Mouse (Mus musculus): ENCODE data around the gene Cox19.
A peak's percentile ranks its signal among the peaks of the same experiment; 100 is the strongest.
"Not testable (repeated sequence)": the region's sequence is repeated elsewhere in the genome, so short reads cannot be mapped to it uniquely, and the experiment has no call there.

The Cox19 gene

DNA sequence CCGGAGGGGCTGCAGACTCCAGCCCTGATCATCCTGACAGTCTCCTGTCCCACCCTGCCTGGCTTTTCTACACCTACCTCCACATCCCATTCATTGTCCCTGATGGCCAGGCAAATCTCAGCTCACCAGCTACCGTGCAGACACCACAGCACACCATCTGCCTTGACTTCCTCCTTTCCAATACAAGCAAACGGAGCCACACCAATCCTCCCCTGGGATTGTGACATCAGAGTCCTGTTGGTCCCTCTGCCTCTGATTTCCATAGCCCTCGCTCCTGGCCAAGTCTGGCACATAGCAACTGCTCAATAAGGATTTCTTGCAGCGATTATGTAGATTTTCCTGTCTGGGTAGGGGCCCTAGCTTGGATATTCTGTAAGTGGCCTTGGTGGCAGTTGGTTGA lies at the start of gene Cox19:
Gene Cox19 (minus strand): TSS at position 285 of the 400 bp plus-strand sequence.
- no peak for DNase-seq (ENCODE audit: low spot score)

DNA sequence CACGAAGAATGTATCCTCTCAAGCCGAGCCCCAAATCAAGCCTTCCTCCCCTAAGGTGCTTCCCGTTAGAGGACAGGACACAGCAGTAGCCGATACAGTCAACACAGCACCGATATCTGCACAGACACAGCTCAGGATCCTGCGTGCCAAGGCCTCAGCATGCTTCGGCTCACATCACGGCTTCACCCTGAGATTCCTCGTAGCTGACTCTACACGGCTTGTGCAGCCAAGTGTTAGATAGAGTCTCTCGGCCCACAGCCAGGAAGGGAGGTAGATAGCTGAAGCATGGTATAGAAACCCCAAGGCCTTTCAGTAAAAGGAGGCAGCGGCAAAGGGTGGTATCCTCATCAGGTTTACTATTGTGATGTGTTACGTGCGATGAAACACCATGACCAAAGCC lies 48.8 kb upstream of the Cox19 start:
- DNase-seq (ENCODE audit: low spot score): no peak

DNA sequence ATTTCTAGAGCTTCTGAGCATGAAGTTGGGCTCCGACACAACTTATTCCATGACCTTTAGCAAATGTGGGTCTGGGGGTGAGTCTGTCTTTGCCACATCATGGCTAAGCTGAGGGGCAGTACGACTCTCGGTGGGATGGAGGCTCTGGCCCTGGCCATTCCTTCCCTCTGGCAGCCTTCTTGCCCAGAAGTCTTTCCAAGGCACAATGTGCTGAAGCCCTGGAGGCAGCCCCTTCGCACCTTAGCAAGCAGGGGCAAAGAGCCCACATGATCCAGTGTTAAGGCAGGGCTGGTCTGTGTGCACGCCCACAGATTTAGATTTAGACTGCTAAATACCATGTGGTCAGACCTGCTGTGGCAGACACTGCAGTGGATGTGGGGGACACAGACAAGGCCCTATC lies 47.6 kb upstream of the Cox19 start:
- no peak for DNase-seq (ENCODE audit: low spot score)

DNA sequence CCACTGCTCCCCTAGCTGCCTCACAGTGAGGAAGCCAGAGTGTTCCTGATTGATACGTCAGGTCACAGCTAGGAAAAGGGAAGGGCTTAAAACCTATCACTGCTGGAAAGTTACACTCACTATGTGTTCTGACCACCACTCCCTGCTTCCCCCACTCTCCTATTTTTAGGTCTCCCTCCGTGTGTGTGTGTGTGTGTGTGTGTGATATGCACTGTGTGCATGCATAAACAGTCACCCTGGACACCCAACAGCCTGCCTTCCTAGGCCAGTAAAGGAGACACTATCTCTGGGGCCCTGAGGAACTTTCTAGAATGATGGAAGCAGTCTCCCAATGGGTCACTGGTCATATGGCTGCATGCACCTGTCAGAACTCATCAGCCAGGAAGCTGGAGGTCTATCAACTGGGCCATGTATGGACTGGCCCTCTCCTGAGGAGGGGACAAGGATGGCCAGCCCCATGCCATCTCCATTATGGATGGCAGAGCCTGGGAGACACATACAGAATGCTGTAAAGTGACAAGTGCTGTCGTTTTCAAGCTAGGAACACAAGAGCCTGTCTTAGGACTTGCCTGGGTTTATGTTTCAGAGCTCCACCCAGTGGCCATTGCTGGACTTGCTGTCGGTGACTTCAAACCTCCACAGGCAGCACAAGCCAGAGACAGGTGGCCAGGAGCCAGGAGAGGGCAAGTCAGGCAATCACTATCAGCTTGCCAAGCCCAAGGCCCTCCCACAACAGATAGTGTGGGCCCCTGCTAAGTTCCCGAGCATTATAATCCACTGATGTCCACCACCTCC lies 46.9 kb upstream of the Cox19 start:
- peak; percentile 89 for DNase-seq (ENCODE audit: low spot score)

GRCm38 (mm10) chr5:139397359-139397916 lies 46.2 kb upstream of the Cox19 start:
- DNase-seq (ENCODE audit: low spot score): no peak

DNA sequence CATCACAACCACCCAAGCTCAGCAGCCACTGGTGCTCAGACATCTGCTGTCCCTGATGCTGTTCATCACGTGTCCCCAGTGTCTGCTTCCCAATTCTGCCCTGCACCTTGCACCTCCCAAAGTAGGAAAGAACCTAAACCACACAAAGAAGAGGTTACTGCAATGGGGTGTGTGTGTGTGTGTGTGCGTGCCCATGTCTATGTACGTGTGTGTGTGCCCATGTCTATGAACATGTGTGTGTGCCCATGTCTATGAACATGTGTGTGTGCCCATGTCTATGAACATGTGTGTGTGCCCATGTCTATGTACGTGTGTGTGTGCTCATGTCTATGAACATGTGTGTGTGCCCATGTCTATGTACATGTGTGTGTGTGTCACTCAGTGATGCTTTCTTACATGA lies 44.3 kb upstream of the Cox19 start:
- DNase-seq (ENCODE audit: low spot score): no peak

- no peak for DNase-seq (ENCODE audit: low spot score)
These were observed 43.2 kb upstream of the Cox19 start for GRCm38 (mm10) chr5:139394399-139394798.

GRCm38 (mm10) chr5:139393197-139393588 lies 42.0 kb upstream of the Cox19 start:
- no peak for DNase-seq (ENCODE audit: low spot score)

- no peak for DNase-seq (ENCODE audit: low spot score)
These were observed 41.3 kb upstream of the Cox19 start for GRCm38 (mm10) chr5:139392219-139393196.

GRCm38 (mm10) chr5:139391309-139391990 lies 40.2 kb upstream of the Cox19 start:
- no peak for DNase-seq (ENCODE audit: low spot score)

- not testable (repeated sequence) for DNase-seq (ENCODE audit: low spot score)
These were observed 39.3 kb upstream of the Cox19 start for GRCm38 (mm10) chr5:139390324-139391119.

DNA sequence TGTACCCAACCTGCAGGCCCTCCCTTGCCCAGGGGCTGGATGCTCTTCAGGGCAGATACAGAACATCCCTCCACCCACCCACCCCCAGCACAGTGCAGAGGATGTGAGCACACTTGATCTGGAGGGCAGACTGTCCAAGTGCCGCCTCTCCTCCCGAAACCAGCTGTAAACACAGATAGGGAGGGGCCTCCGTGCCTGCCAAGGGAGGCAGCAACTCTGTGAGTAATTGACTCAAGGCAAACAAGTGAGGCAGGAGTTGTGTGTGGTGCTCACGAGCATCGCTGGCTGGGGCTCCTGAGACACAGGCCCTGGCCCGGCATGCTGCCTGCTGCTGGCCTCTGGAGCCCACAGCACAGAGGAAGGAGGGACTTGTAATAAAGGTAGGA lies 38.5 kb upstream of the Cox19 start:
- DNase-seq (ENCODE audit: low spot score): peak; percentile 76

GRCm38 (mm10) chr5:139388694-139389675 lies 37.8 kb upstream of the Cox19 start:
- DNase-seq (ENCODE audit: low spot score): no peak

GRCm38 (mm10) chr5:139388195-139388570 lies 37.0 kb upstream of the Cox19 start:
- no peak for DNase-seq (ENCODE audit: low spot score)

- no peak for DNase-seq (ENCODE audit: low spot score)
These were observed 36.3 kb upstream of the Cox19 start for GRCm38 (mm10) chr5:139387329-139388194.

- DNase-seq (ENCODE audit: low spot score): no peak
These were observed 34.8 kb upstream of the Cox19 start for GRCm38 (mm10) chr5:139386047-139386446.

DNA sequence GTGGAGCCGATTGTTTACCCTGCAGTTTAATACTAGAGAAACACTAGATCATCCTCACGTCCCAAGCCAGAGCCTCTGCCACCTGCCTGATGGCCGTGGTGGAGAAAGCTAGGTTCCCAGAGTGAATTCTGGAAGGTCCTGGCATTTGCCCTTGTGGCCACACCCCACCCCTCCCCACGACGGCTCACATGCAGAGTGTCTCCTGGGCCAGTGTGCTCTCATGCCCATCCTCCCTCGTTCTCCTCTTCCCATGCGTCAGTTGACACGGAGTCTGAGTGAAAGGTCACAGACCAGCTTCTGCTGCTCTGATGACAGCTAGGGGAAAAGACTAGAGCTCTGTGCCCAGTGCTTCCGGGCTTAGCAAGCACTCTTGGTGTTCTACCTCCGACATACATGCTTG lies 33.3 kb upstream of the Cox19 start:
- DNase-seq (ENCODE audit: low spot score): no peak

- no peak for DNase-seq (ENCODE audit: low spot score)
These were observed 32.0 kb upstream of the Cox19 start for GRCm38 (mm10) chr5:139383234-139383633.

- DNase-seq (ENCODE audit: low spot score): no peak
These were observed 31.5 kb upstream of the Cox19 start for GRCm38 (mm10) chr5:139382760-139383159.
